Mouse (Mus musculus) midbrain, embryonic 10.5 days (tissue): Measurements from ENCODE around the gene Ptprc. TPM values are rescaled to one million over a fixed set of nuclear protein-coding genes. Genes with fewer than 3 reads are reported as not detected.

Source experiments
- DNase-seq: peaks from one replicate; pipeline ENCODE4 v3.0.0-alpha.2; 2017; ENCODE audit warnings: low spot score
- H3K27ac ChIP-seq: fragments of 300-500 bp; sonication (generic); replicated peaks from 2 replicates; pipeline ENCODE4 v1.5.1; 2016; ENCODE audit warnings: mild to moderate bottlenecking
- H3K27me3 ChIP-seq: fragments of 300-500 bp; sonication (generic); 2 replicates; pipeline ENCODE4 v1.6.1; 2016; ENCODE audit warnings: low read depth, mild to moderate bottlenecking; ENCODE audit not compliant: poor library complexity, severe bottlenecking
- H3K36me3 ChIP-seq: fragments of 300-500 bp; sonication (generic); 2 replicates; pipeline ENCODE4 v1.6.1; 2016; ENCODE audit warnings: mild to moderate bottlenecking, moderate library complexity
- H3K4me1 ChIP-seq: fragments of 300-500 bp; sonication (generic); 2 replicates; pipeline ENCODE4 v1.6.1; 2016
- H3K4me3 ChIP-seq: fragments of 300-500 bp; sonication (generic); 2 replicates; pipeline ENCODE4 v1.5.1; 2016; ENCODE audit warnings: mild to moderate bottlenecking, moderate library complexity
- H3K9me3 ChIP-seq: fragments of 300-500 bp; sonication (generic); replicated peaks from 2 replicates; pipeline ENCODE4 v1.6.1; 2016; ENCODE audit warnings: mild to moderate bottlenecking
- WGBS: fragments of 180-500 bp; shearing (Covaris S2); methylation state at CpG from one replicate; pipeline ENCODE4 v1.1.7; 2016; 5-methylcytosine and 5-hydroxymethylcytosine counted together
- polyA plus RNA-seq: library from polyadenylated mRNA; unstranded; fragments of >200 nt; fragmentation: Nextera tagmentation; extraction: Ambion mirVana; gene quantifications from 2 replicates; pipeline ENCODE4 v1.2.1, GENCODE M21; 2016

The Ptprc gene
- polyA plus RNA-seq, 1 experiment from 2014 or later = 1.5 TPM

GRCm38 (mm10) chr1:138172547-138172946 is 3.0 kb downstream of the Ptprc start:
- no peaks in the 10 kb centered on the region for H3K36me3 ChIP-seq
- DNase-seq = no peak
- H3K4me1 ChIP-seq = no peaks in the 10 kb centered on the region
- no peak overlapping the region for H3K27ac ChIP-seq
- no peak overlapping the region for H3K4me3 ChIP-seq
- H3K9me3 ChIP-seq = no peaks in the 10 kb centered on the region
- H3K27me3 ChIP-seq = no peaks in the 10 kb centered on the region
- WGBS = 85% methylated on average over 3 of the region's 3 CpGs

GRCm38 (mm10) chr1:138172096-138172495 is 3.4 kb downstream of the Ptprc start:
- no peaks in the 10 kb centered on the region for H3K27me3 ChIP-seq
- no peak overlapping the region for H3K27ac ChIP-seq
- no peaks in the 10 kb centered on the region for H3K36me3 ChIP-seq
- H3K9me3 ChIP-seq = no peaks in the 10 kb centered on the region
- H3K4me3 ChIP-seq = no peak overlapping the region
- H3K4me1 ChIP-seq = no peaks in the 10 kb centered on the region
- DNase-seq = no peak
- 85% methylated on average over 4 of the region's 4 CpGs for WGBS

GRCm38 (mm10) chr1:138166233-138166771 is 9.2 kb downstream of the Ptprc start:
- DNase-seq = no peak
- 84% methylated on average over 5 of the region's 5 CpGs for WGBS
- Histone ChIP-seq H3K9me3 (no peaks in the 10 kb centered on the region), H3K27ac (no peak overlapping the region), H3K4me3 (no peak overlapping the region), H3K36me3 (no peaks in the 10 kb centered on the region), H3K4me1 (no peaks in the 10 kb centered on the region), H3K27me3 (no peaks in the 10 kb centered on the region)

GRCm38 (mm10) chr1:138162638-138163037 is 12.9 kb downstream of the Ptprc start:
- H3K9me3 ChIP-seq = no peaks in the 10 kb centered on the region
- no peaks in the 10 kb centered on the region for H3K4me1 ChIP-seq
- H3K27ac ChIP-seq = no peak overlapping the region
- no peak for DNase-seq
- H3K36me3 ChIP-seq = no peaks in the 10 kb centered on the region
- no peaks in the 10 kb centered on the region for H3K27me3 ChIP-seq
- no peak overlapping the region for H3K4me3 ChIP-seq
- 91% methylated on average over 8 of the region's 8 CpGs for WGBS

GRCm38 (mm10) chr1:138158921-138159320 is 16.6 kb downstream of the Ptprc start:
- 81% methylated on average over 2 of the region's 2 CpGs for WGBS
- H3K27ac ChIP-seq = no peak overlapping the region
- no peak for DNase-seq

GRCm38 (mm10) chr1:138158236-138158635 is 17.3 kb downstream of the Ptprc start:
- Histone ChIP-seq H3K27me3 (no peaks in the 10 kb centered on the region), H3K9me3 (no peaks in the 10 kb centered on the region), H3K4me3 (no peak overlapping the region), H3K4me1 (no peaks in the 10 kb centered on the region), H3K27ac (no peak overlapping the region), H3K36me3 (no peaks in the 10 kb centered on the region)
- DNase-seq = no peak
- 21% methylated on average over 3 of the region's 3 CpGs for WGBS

More at GRCm38 (mm10) chr1:138158921-138159320, 16.6 kb downstream of the Ptprc start:
- no peaks in the 10 kb centered on the region for H3K4me1 ChIP-seq
- H3K36me3 ChIP-seq = no peaks in the 10 kb centered on the region
- H3K4me3 ChIP-seq = no peak overlapping the region
- H3K27me3 ChIP-seq = no peaks in the 10 kb centered on the region
- H3K9me3 ChIP-seq = no peaks in the 10 kb centered on the region

- Histone ChIP-seq H3K36me3 (no peaks in the 10 kb centered on the region), H3K27me3 (no peaks in the 10 kb centered on the region), H3K4me1 (no peaks in the 10 kb centered on the region), H3K9me3 (no peaks in the 10 kb centered on the region), H3K4me3 (no peak overlapping the region), H3K27ac (no peak overlapping the region)
- no peak for DNase-seq
- WGBS = 85% methylated on average over 2 of the region's 2 CpGs
These were observed 17.8 kb downstream of the Ptprc start for GRCm38 (mm10) chr1:138157709-138158108.

GRCm38 (mm10) chr1:138157008-138157407 is 18.5 kb downstream of the Ptprc start:
- whole genome bisulfite sequencing = 89% methylated on average over 3 of the region's 3 CpGs
- no peak for DNase-seq
- Histone ChIP-seq H3K9me3 (no peaks in the 10 kb centered on the region), H3K4me1 (no peaks in the 10 kb centered on the region), H3K36me3 (no peaks in the 10 kb centered on the region), H3K4me3 (no peak overlapping the region), H3K27ac (no peak overlapping the region), H3K27me3 (no peaks in the 10 kb centered on the region)

GRCm38 (mm10) chr1:138154185-138154785 is 21.2 kb downstream of the Ptprc start:
- H3K4me1 ChIP-seq = no peaks in the 10 kb centered on the region
- no peaks in the 10 kb centered on the region for H3K36me3 ChIP-seq
- no peaks in the 10 kb centered on the region for H3K27me3 ChIP-seq
- WGBS = 64% methylated on average over 1 of the region's 1 CpGs
- H3K4me3 ChIP-seq = no peak overlapping the region
- DNase-seq = no peak
- H3K9me3 ChIP-seq = no peaks in the 10 kb centered on the region
- H3K27ac ChIP-seq = no peak overlapping the region

GRCm38 (mm10) chr1:138153126-138153525 is 22.4 kb downstream of the Ptprc start:
- H3K27me3 ChIP-seq = no peaks in the 10 kb centered on the region
- WGBS = 88% methylated on average over 4 of the region's 4 CpGs
- H3K27ac ChIP-seq = no peak overlapping the region
- H3K4me3 ChIP-seq = no peak overlapping the region
- no peaks in the 10 kb centered on the region for H3K4me1 ChIP-seq
- H3K36me3 ChIP-seq = no peaks in the 10 kb centered on the region
- no peak for DNase-seq
- no peaks in the 10 kb centered on the region for H3K9me3 ChIP-seq

- H3K36me3 ChIP-seq = no peaks in the 10 kb centered on the region
- H3K27me3 ChIP-seq = no peaks in the 10 kb centered on the region
- no peak overlapping the region for H3K4me3 ChIP-seq
- H3K4me1 ChIP-seq = peaks cover 7% of the 10 kb centered on the region; the same call in 1 of the 2 replicates
- no peak overlapping the region for H3K27ac ChIP-seq
- no peak for DNase-seq
- no peaks in the 10 kb centered on the region for H3K9me3 ChIP-seq
- 77% methylated on average over 4 of the region's 4 CpGs for WGBS
These were observed 26.7 kb downstream of the Ptprc start for GRCm38 (mm10) chr1:138148844-138149243.

GRCm38 (mm10) chr1:138145571-138145970 is 29.9 kb downstream of the Ptprc start:
- Histone ChIP-seq H3K27me3 (no peaks in the 10 kb centered on the region), H3K9me3 (no peaks in the 10 kb centered on the region), H3K36me3 (no peaks in the 10 kb centered on the region), H3K4me3 (no peak overlapping the region), H3K27ac (no peak overlapping the region), H3K4me1 (peaks cover 7% of the 10 kb centered on the region; the same call in 1 of the 2 replicates)
- WGBS = 36% methylated on average over 2 of the region's 2 CpGs
- DNase-seq = no peak

- no peak overlapping the region for H3K4me3 ChIP-seq
- no peak for DNase-seq
- no peaks in the 10 kb centered on the region for H3K27me3 ChIP-seq
- peaks cover 7% of the 10 kb centered on the region; the same call in 1 of the 2 replicates for H3K4me1 ChIP-seq
- H3K36me3 ChIP-seq = no peaks in the 10 kb centered on the region
- no peaks in the 10 kb centered on the region for H3K9me3 ChIP-seq
- WGBS = 80% methylated on average over 3 of the region's 3 CpGs
- H3K27ac ChIP-seq = no peak overlapping the region
These were observed 30.4 kb downstream of the Ptprc start for GRCm38 (mm10) chr1:138145148-138145547.
